ENCODE assay signal across 8 mouse cellular contexts in genomic region chr4:101647976-101648642, GRCm38 (mm10). TPM values are rescaled to one million over a fixed set of nuclear protein-coding genes. Genes with fewer than 3 reads are reported as not detected.
A peak's percentile ranks its signal among the peaks of the same experiment; 100 is the strongest.
DNase-seq lines count a peak whose midpoint lies in the region; ATAC-seq and TF ChIP-seq lines count a peak whose summit lies in the region.

No protein-coding gene starts in this region.

- peaks cover 53% of the 10 kb centered on the region for H3K79me2 ChIP-seq in macrophage (ENCODE audit: inconsistent target)

- peak; percentile 60 for DNase-seq in thymus, adult 2 months
- DNase-seq in thymus, adult 18-20 months, result no peak
- DNase-seq in T-cell, adult 2 months (ENCODE audit: low spot score), result no peak
- DNase-seq in urinary bladder, postnatal 25 days (ENCODE audit: low spot score), result no peak
- DNase-seq in left cerebral cortex, postnatal 4 days, result no peak

- TF ChIP-seq CTCF in thymus, adult 2 months (IDR thresholded peaks at IDR 0.05; ENCODE audit: borderline replicate concordance, control insufficient read depth, extremely low read depth, insufficient read depth, low read length, poor library complexity), result no peak
- no peak for TF ChIP-seq CTCF in embryonic fibroblast, embryonic 13.5 days (IDR thresholded peaks at IDR 0.05; ENCODE audit: borderline replicate concordance, insufficient read depth, low read length)

- intact Hi-C loops in left cerebral cortex, postnatal 4 days (cut with DNase I), result no loop called here

- no peak for TF ChIP-seq POLR2A in thymus, adult 2 months (IDR thresholded peaks at IDR 0.05; ENCODE audit: control insufficient read depth, extremely low read depth, insufficient read depth, low read length, poor library complexity)
- TF ChIP-seq POLR2A in embryonic fibroblast, embryonic 13.5 days (IDR thresholded peaks at IDR 0.05; ENCODE audit: low read depth, low read length), result peak; percentile 42; the same call in 1 of the 2 replicates

- ATAC-seq in intestine, embryonic 16.5 days, result no peak; the same call in 1 of the 2 replicates

- H3K9ac ChIP-seq in intestine, embryonic 16.5 days (ENCODE audit: low read depth, low read length), result peak overlapping the region; percentile 83

- H3K4me1 ChIP-seq in thymus, adult 2 months (replicated peaks; ENCODE audit: control insufficient read depth, insufficient read depth, low read length), result peaks cover 3% of the 10 kb centered on the region
- peaks cover 2% of the 10 kb centered on the region; the same call in 1 of the 2 replicates for H3K4me1 ChIP-seq in embryonic fibroblast, embryonic 13.5 days (ENCODE audit: control insufficient read depth, insufficient read depth, low read length)
- 0 out of 2 replicates have a peak, but pooled peaks cover 6% of the 10 kb centered on the region for H3K4me1 ChIP-seq in intestine, embryonic 16.5 days (ENCODE audit: control insufficient read depth, insufficient read depth, low read length)

- H3K9me3 ChIP-seq in intestine, embryonic 16.5 days (ENCODE audit: control insufficient read depth, low read length), result no peaks in the 10 kb centered on the region

- WGBS in thymus, adult 2 months, result 1% methylated on average over 20 of the region's 20 CpGs
- WGBS in intestine, embryonic 16.5 days, result under 1% methylated on average over 20 of the region's 20 CpGs
- under 1% methylated on average over 20 of the region's 20 CpGs for WGBS in macrophage (ENCODE audit: missing documents)

- peak overlapping the region; percentile 63 for H3K4me2 ChIP-seq in intestine, embryonic 16.5 days (ENCODE audit: low read depth, low read length)

- H3K4me3 ChIP-seq in thymus, adult 2 months (ENCODE audit: control insufficient read depth, insufficient read depth, low read length), result peak overlapping the region; percentile 93
- peak overlapping the region; percentile 88 for H3K4me3 ChIP-seq in embryonic fibroblast, embryonic 13.5 days (ENCODE audit: insufficient read depth, low read length)
- peak overlapping the region; percentile 76 for H3K4me3 ChIP-seq in intestine, embryonic 16.5 days (ENCODE audit: low read length)
- H3K4me3 ChIP-seq in macrophage (ENCODE audit: inconsistent target), result peak overlapping the region; percentile 88

- H3K36me3 ChIP-seq in thymus, adult 2 months (ENCODE audit: control insufficient read depth, insufficient read depth, low read length), result no peaks in the 10 kb centered on the region; the same call in 1 of the 2 replicates
- H3K36me3 ChIP-seq in intestine, embryonic 16.5 days (ENCODE audit: control insufficient read depth, insufficient read depth, low read length), result no peaks in the 10 kb centered on the region
- no peaks in the 10 kb centered on the region for H3K36me3 ChIP-seq in macrophage (ENCODE audit: inconsistent target)

- peak overlapping the region; percentile 42; the same call in 1 of the 2 replicates for H3K27ac ChIP-seq in thymus, adult 2 months (ENCODE audit: control insufficient read depth, insufficient read depth, low read length)
- H3K27ac ChIP-seq in embryonic fibroblast, embryonic 13.5 days (ENCODE audit: insufficient read depth, low read length), result peak overlapping the region; percentile 87
- H3K27ac ChIP-seq in intestine, embryonic 16.5 days (ENCODE audit: low read length), result peak overlapping the region; percentile 89
- H3K27ac ChIP-seq in macrophage, result peak overlapping the region; percentile 80

- H3K27me3 ChIP-seq in thymus, adult 2 months (ENCODE audit: control insufficient read depth, insufficient read depth, low read length), result no peaks in the 10 kb centered on the region
- H3K27me3 ChIP-seq in intestine, embryonic 16.5 days (replicated peaks; ENCODE audit: control insufficient read depth, insufficient read depth, low read length), result no peaks in the 10 kb centered on the region

RNA-seq across cellular contexts. Expression of gene Leprot, which starts 0.6 kb away (rescaled TPM):
- 35.5 and 43.1 TPM in 2 replicates for polyA plus RNA-seq in thymus, adult 2 months (2012; rRNA removed)
- polyA plus RNA-seq in embryonic fibroblast, embryonic 13.5 days (2011; ENCODE audit: insufficient read length, low read depth, missing spikeins), result 107 and 109 TPM in 2 replicates
- polyA plus RNA-seq in intestine, embryonic 16.5 days (2015; fragmentation: Nextera tagmentation; extraction: Ambion mirVana), result 116 and 118 TPM in 2 replicates
- total RNA-seq in macrophage (2018; cell fraction: chromatin; rRNA removed), result 10 to 100 TPM in 13 of 26 experiments, 1 to 10 TPM in 13; 3.1 to 32.2 (median 10.6) TPM
- 100 to 1,000 TPM in 11 of 26 experiments, 10 to 100 TPM in 15; 76.2 to 129 (median 96.9) TPM for total RNA-seq in macrophage (2018; cell fraction: cytosol; rRNA removed)
- total RNA-seq in macrophage (2018; cell fraction: nucleus; rRNA removed), result 10 to 100 TPM; 21.3 to 94.7 (median 63.1) TPM
- 83.0 to 128 TPM (median 109 TPM) in 3 replicates for polyA plus RNA-seq in macrophage (2018)
- total RNA-seq in left cerebral cortex, postnatal 4 days (2021), result 10 to 100 TPM; 44.8 to 46.9 TPM
